Mouse (Mus musculus) olfactory bulb, adult 2 months (tissue): ENCODE results near the gene Krt20.

Source experiments
- CTCF ChIP-seq: fragments of 200-500 bp; IDR thresholded peaks from 2 replicates; pipeline ENCODE4 v1.5.1; 2012; ENCODE audit warnings: low read depth, mild to moderate bottlenecking, low read length, moderate library complexity; ENCODE audit not compliant: insufficient read depth
- POLR2A ChIP-seq: fragments of 200-500 bp; IDR thresholded peaks from 2 replicates; pipeline ENCODE4 v1.6.1; 2012; ENCODE audit warnings: mild to moderate bottlenecking, low read depth, low read length, moderate library complexity; ENCODE audit not compliant: insufficient read depth

DNA sequence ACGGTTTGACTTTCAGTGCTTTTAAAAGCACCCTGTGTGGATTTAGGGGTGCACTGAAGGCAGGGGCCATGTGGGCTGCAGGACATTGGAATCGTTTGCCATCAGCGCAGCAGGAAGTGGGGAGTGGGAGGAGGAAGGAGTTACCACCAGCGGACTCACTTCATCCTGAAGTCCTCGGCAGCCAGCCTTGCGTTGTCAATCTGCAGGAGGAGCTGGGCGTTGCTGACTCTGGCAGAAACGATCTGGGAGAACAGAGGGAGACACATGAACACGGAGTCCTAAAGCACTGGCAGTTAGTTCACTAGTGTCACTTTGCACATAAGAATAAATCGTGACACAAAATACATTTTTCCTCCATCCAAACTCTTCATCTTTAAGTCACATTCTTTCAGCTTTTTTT lies 17.4 kb downstream of the Krt20 start:
- no peak for TF ChIP-seq CTCF
- no peak for TF ChIP-seq POLR2A
